Mouse (Mus musculus) left cerebral cortex, adult 11 months (tissue): Measurements from ENCODE around the gene Apba1.

Source experiments
- DNase-seq: peaks from one replicate; pipeline ENCODE4 v3.0.0; 2022; ENCODE audit warnings: low spot score

Apba1 gene

DNA sequence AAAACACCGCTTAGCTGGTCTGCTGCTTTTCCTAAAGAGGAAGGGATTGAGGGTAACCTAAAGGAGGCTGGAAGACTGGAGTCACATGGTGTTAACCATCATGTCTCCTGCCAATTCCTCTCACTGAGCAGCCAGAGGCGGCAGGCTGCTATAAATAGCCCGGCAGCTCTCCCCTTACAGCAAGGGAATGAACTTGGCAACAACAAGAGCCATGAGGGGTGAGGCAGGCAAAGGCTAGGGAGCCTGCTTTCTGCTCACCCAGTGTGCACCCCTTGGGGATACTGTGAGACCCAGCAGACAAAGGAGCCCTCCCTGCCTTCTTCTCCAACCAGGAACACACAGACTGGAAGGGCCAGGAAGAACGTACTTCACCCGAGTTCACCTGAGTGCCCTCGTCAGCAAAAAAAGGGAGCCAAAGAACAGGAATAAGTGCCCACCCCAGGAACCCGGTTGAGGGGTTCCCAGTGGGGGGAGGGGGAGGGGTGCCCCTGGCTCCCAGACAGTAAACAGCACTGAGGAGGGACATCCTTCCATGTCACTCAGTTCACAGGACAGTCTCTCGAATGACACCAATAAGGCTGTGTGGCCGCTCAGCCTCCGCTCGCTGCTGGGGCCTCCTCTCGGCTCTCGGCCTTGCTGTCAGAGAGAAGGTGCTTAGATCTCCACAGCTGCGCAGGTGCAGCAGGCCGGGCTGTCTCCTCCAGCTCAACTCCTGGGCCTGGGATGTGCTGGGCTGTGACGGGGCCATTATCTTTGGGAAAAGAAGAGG lies 214.4 kb downstream of the Apba1 start:
- no peak for DNase-seq

DNA sequence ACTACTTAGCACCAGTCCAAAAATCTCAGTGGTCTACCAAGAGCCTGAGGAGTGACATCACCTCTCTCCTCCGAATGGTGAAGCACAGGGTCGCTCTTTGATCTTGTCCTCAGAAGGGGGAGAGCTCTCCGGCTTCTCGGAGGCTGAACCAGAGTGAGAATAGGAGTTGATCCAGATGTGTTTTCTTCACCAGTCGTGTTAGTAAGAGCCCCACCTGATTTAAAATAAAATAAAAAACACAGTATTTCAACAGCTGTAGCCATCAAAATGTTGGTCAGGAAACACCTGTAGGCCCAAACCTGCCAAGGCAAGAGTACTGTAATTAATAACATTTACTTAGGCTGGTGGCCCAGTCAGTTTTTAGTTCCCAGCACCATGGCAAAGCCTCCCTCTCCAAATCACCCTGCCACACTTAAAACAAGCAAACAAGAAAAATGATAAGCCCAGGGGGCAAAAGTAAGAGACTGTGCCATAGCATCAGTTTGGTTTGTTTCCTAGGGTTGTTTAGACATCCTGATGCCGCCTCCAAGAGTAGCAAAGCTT lies 219.3 kb downstream of the Apba1 start:
- no peak for DNase-seq

DNA sequence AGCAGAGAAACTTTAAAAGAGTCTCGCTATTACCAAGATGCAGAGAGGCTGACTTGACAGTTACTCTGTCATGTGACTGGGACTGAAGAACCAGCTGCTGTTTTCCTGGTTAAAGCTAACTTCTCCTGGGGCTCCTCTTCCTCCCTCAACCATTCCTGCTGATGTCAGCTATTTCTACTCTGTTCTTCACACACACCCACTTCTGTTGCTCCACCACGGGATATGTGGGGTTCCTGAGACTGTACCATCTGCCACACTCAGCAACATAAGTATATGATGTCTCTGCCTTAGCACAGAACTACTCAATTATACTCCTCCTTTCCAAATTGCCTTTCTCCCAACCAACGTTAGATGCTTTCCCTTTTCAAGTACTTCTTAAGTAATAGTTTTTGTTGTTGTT lies 221.9 kb downstream of the Apba1 start:
- DNase-seq: peak; percentile 66

DNA sequence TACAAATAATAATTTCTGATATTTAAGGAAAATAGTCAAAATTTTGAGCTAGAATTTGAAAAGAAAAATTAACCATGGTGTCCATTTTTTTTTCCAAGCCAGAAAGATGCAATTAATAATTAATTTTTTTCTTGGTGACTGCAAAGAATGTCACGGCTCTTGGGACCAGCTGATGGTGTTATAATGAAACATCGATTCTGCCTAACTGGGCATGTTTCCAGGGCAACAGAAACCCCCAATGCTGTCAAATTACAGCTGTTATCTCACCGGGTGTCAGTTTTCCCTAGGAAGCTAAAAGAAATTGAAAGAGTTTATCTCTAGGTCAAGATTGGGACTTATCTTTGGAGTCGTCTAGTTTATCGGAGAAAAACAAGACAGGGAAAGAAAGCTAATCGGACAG lies 225.5 kb downstream of the Apba1 start:
- no peak for DNase-seq

DNA sequence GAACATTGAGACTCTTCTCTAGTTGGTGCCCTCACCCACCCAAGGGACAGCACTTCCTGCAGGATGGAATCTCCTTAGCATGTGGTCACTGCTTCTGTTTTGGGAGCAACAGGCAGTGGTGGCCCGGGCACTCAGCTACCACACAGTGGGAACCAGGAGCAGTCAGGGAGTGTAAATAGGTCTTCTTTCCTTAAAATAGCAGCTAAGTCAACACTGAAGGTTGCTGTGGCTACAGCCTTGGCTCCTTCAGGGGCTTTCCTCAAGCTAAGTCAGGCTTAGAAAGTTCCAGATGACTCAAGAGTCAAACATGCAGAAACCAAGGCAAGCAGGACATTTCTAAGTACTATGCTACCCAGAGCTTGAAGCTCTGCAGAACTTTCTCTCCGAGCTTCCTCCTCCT lies 228.6 kb downstream of the Apba1 start:
- DNase-seq: no peak

DNA sequence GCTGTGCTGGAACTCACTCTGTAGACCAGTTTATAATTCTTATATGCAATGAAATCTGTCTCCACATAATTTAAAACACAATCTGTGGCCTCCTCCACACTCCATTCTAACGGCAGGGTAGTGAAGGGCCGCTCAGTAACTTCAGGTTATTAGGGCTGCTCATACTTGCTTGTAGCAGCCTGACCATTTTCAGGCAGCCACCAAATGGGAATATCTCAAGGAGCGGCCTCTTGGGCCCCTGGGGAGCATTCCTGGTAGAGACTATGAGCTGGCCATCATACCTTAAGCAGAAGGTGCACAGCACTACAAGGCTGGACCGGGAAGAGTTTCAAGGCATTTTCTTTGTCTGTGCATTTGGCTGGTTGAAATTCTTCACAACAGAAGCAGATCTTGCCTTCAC lies 229.5 kb downstream of the Apba1 start:
- no peak for DNase-seq

DNA sequence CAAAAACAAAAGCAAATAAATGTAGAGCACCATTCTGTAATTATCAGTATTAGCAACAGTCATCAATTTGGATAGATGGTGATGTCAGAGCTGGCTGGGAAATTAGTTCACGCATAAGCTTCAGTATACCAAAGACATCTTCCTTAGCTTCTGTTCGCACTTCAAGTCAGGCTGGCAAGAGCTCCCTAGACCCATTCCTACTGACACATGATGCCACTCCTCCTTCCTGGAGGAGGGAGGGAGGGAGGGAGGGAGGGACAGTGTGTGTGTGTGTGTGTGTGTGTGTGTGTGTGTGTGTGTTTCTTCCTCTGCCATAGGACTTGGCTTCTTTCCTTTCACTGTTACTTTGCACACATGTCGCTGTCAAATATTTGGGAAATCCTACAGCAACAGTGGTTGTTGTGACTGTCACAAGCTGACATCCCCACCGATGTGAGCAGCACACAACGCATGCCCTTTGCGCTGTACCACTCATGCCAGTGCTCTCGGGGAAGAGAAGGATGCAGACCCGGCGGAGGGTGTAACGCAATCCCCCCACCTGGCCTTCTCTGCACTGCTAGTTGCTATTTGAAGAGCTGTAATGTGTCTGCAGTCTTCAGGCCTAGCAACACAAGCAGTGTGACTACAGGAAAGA lies 237.2 kb downstream of the Apba1 start:
- no peak for DNase-seq
